ENCODE assay signal across 8 mouse cellular contexts in the genomic region with DNA sequence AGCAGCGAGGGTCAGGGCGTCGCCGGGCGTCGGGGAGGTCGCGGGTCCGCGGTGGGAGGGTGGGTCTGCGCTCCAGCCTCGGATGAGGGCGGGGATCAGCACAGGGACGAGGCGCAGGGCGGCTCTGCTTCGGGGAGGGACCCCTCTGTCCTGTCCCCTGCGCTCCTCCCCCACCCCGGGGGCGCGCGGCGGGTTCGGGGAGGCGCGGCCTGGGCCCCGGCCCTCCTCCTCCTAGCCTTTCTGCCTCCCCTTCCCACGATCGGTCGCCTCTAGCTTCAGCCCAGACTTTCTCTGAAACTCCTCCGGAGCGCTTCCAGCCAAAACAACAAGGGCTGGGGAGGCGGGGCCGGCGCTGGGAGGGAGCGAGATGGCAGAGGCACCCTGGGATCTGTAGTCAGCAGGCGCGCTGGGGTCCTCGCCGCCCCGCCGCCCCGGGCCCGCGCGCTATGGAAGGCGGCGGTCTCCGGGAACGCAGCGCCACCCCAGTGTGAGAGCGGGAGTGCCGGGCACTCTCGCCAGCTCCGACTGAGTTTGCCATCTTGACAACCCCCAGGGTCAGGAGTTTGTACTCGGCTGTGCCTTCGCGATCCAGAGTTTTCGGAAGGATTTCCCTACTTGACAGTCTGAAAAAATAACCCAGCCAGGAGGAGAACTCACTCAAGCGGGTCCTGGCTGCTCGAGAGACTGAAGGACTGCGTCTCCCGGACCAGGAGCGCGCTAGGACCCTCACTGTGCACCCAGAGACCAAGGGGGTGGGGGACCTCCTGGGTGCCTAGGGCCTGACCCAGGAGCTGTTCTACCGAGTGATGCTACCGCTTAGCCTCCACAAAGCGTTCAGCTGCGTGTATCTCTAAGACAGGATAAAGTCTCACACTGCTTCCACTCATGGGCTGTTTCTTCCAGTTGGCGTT. TPM values are rescaled to one million over a fixed set of nuclear protein-coding genes. Genes with fewer than 3 reads are reported as not detected.
DNase-seq lines count a peak whose midpoint lies in the region; ATAC-seq and TF ChIP-seq lines count a peak whose summit lies in the region.

Gene Gab1, minus strand, starts transcription at position 324 of the 911 bp plus-strand sequence.

- no peak for TF ChIP-seq EP300 in liver, embryonic 14.5 days (IDR thresholded peaks at IDR 0.05; ENCODE audit: low read depth)

- peaks cover 10% of the 10 kb centered on the region for H3K4me1 ChIP-seq in forebrain, embryonic 14.5 days (ENCODE audit: control insufficient read depth, insufficient read depth, low read length)
- peaks cover 17% of the 10 kb centered on the region for H3K4me1 ChIP-seq in heart, embryonic 16.5 days (ENCODE audit: control insufficient read depth, insufficient read depth, low read length)
- H3K4me1 ChIP-seq in liver, embryonic 14.5 days (replicated peaks; ENCODE audit: control insufficient read depth in 2 of 2, insufficient read depth in 2 of 2, low read length in 1 of 2): peaks cover 0 to 2% of the 10 kb centered on the region in 2 experiments; a peak in 1 of 4 replicates
- H3K4me1 ChIP-seq in neural tube, embryonic 12.5 days: peaks cover 28% of the 10 kb centered on the region

- H3K9me3 ChIP-seq in forebrain, embryonic 14.5 days (replicated peaks; ENCODE audit: control insufficient read depth, low read length): no peaks in the 10 kb centered on the region
- no peaks in the 10 kb centered on the region for H3K9me3 ChIP-seq in heart, embryonic 16.5 days (replicated peaks; ENCODE audit: control insufficient read depth, low read length)
- H3K9me3 ChIP-seq in liver, embryonic 14.5 days (ENCODE audit: control insufficient read depth, low read length): no peaks in the 10 kb centered on the region
- no peaks in the 10 kb centered on the region for H3K9me3 ChIP-seq in neural tube, embryonic 12.5 days

- peak; percentile 97 for ATAC-seq in forebrain, embryonic 14.5 days
- ATAC-seq in heart, embryonic 16.5 days (replicated peaks; ENCODE audit: extremely low read depth, insufficient read depth, low FRiP score): peak; percentile 93
- ATAC-seq in liver, embryonic 14.5 days (ENCODE audit: insufficient read depth): peak; percentile 83
- ATAC-seq in neural tube, embryonic 12.5 days (ENCODE audit: low FRiP score, low read depth): peak; percentile 98

- peak within 1 kb of the TSS; percentile 86 for H3K4me3 ChIP-seq in forebrain, embryonic 14.5 days (ENCODE audit: low read depth, low read length)
- peak within 1 kb of the TSS; percentile 93 for H3K4me3 ChIP-seq in heart, embryonic 16.5 days (ENCODE audit: low read length)
- peak within 1 kb of the TSS; percentile 72 to 74 for H3K4me3 ChIP-seq in liver, embryonic 14.5 days (ENCODE audit: insufficient read depth in 1 of 2, low read depth in 2 of 2, low read length in 2 of 2)
- peak within 1 kb of the TSS; percentile 81 for H3K4me3 ChIP-seq in neural tube, embryonic 12.5 days

- H3K9ac ChIP-seq in forebrain, embryonic 14.5 days (ENCODE audit: low read length): peak within 1 kb of the TSS; percentile 83
- peak within 1 kb of the TSS; percentile 96 for H3K9ac ChIP-seq in heart, embryonic 16.5 days (ENCODE audit: low read length)
- H3K9ac ChIP-seq in liver, embryonic 14.5 days (replicated peaks): peak within 1 kb of the TSS; percentile 54
- H3K9ac ChIP-seq in neural tube, embryonic 12.5 days: peak within 1 kb of the TSS; percentile 84

- peak; percentile 95 for DNase-seq in ES-CJ7 (ENCODE audit: low read depth, low spot score)
- DNase-seq in cerebellum, adult 11 months: peak; percentile 50
- DNase-seq in forebrain, embryonic 14.5 days (ENCODE audit: low spot score): peak; percentile 95
- DNase-seq in kidney, postnatal 36 days: peak; percentile 93 to 94
- peak in 1 of 3 experiments; percentile 39 for DNase-seq in liver, embryonic 14.5 days (ENCODE audit: low read depth in 3 of 3, low spot score in 3 of 3)
- DNase-seq in testis, postnatal 14 days (ENCODE audit: low spot score): peak; percentile 88

- TF ChIP-seq CTCF in liver, embryonic 14.5 days (IDR thresholded peaks at IDR 0.05; ENCODE audit: low read depth): peak; percentile 33

- peak within 1 kb of the TSS; percentile 80 for H3K4me2 ChIP-seq in forebrain, embryonic 14.5 days (ENCODE audit: low read length)
- H3K4me2 ChIP-seq in heart, embryonic 16.5 days (ENCODE audit: low read depth, low read length): peak within 1 kb of the TSS; percentile 91
- H3K4me2 ChIP-seq in liver, embryonic 14.5 days (ENCODE audit: low read depth): peak within 1 kb of the TSS; percentile 87
- H3K4me2 ChIP-seq in neural tube, embryonic 12.5 days (replicated peaks): peak within 1 kb of the TSS; percentile 82

- H3K27ac ChIP-seq in forebrain, embryonic 14.5 days (ENCODE audit: low read depth, low read length): peak within 1 kb of the TSS; percentile 92
- peak within 1 kb of the TSS; percentile 99 for H3K27ac ChIP-seq in heart, embryonic 16.5 days (ENCODE audit: low read length)
- peak within 1 kb of the TSS; percentile 25; the same call in 1 of the 2 replicates for H3K27ac ChIP-seq in liver, embryonic 14.5 days
- H3K27ac ChIP-seq in neural tube, embryonic 12.5 days: peak within 1 kb of the TSS; percentile 87

- no peaks in the 10 kb centered on the region for H3K27me3 ChIP-seq in forebrain, embryonic 14.5 days (replicated peaks; ENCODE audit: control insufficient read depth, insufficient read depth, low read length)
- no peaks in the 10 kb centered on the region for H3K27me3 ChIP-seq in heart, embryonic 16.5 days (ENCODE audit: control insufficient read depth, insufficient read depth, low read length)
- peaks cover 33% of the 10 kb centered on the region for H3K27me3 ChIP-seq in liver, embryonic 14.5 days (ENCODE audit: control insufficient read depth, insufficient read depth, low read length)
- H3K27me3 ChIP-seq in neural tube, embryonic 12.5 days (replicated peaks): no peaks in the 10 kb centered on the region

- WGBS in forebrain, embryonic 14.5 days: 1% methylated on average over 65 of the region's 70 CpGs
- WGBS in heart, embryonic 16.5 days: under 1% methylated on average over 59 of the region's 70 CpGs
- WGBS in liver, embryonic 14.5 days (ENCODE audit: insufficient replicate concordance): 2% methylated on average over 69 of the region's 70 CpGs
- 1% methylated on average over 70 of the region's 70 CpGs for WGBS in neural tube, embryonic 12.5 days

- H3K36me3 ChIP-seq in forebrain, embryonic 14.5 days (ENCODE audit: control insufficient read depth, insufficient read depth, low read length): no peaks in the 10 kb centered on the region
- no peaks in the 10 kb centered on the region; the same call in 1 of the 2 replicates for H3K36me3 ChIP-seq in heart, embryonic 16.5 days (ENCODE audit: control insufficient read depth, insufficient read depth)
- H3K36me3 ChIP-seq in liver, embryonic 14.5 days (replicated peaks; ENCODE audit: control insufficient read depth, insufficient read depth, low read depth): no peaks in the 10 kb centered on the region
- H3K36me3 ChIP-seq in neural tube, embryonic 12.5 days: no peaks in the 10 kb centered on the region

RNA-seq across cellular contexts. Expression of gene Gab1, which starts in this region (rescaled TPM):
- 15.4 and 15.8 TPM in 2 replicates for polyA plus RNA-seq in forebrain, embryonic 14.5 days (2014; fragmentation: Nextera tagmentation; extraction: Ambion mirVana)
- polyA plus RNA-seq in heart, embryonic 16.5 days (2015; fragmentation: Nextera tagmentation; extraction: Ambion mirVana): 30.4 and 32.3 TPM in 2 replicates
- 10.3 and 10.8 TPM in 2 replicates for polyA plus RNA-seq in liver, embryonic 14.5 days (2012; rRNA removed)
- polyA plus RNA-seq in liver, embryonic 14.5 days (2014; fragmentation: Nextera tagmentation; extraction: Ambion mirVana): 7.8 and 10.6 TPM in 2 replicates
- polyA plus RNA-seq in neural tube, embryonic 12.5 days (2016; fragmentation: Nextera tagmentation; extraction: Ambion mirVana): 15.8 and 17.6 TPM in 2 replicates

Comparison
In these comparisons a context has a peak if more than half of its experiments do, and no peak if none do; other contexts are left out.
1. H3K27ac ChIP-seq: peak in every context shown above with its lines; median percentile 99 in heart, embryonic 16.5 days; 92 in forebrain, embryonic 14.5 days; 87 in neural tube, embryonic 12.5 days; 25 in liver, embryonic 14.5 days.